Mouse (Mus musculus): ENCODE measurements around the gene Nyx. TPM values are rescaled to one million over a fixed set of nuclear protein-coding genes. Genes with fewer than 3 reads are reported as not detected.

Nyx gene
- polyA plus RNA-seq, 1 experiment from 2014 or later, result 0.04 TPM

GRCm38 (mm10) chrX:13472751-13473225 is 6.9 kb downstream of the Nyx start:
- peaks cover 88% of the 10 kb centered on the region for H3K27me3 ChIP-seq (ENCODE audit: low read depth, poor library complexity, severe bottlenecking)
- DNase-seq (ENCODE audit: low spot score), result no peak

GRCm38 (mm10) chrX:13475382-13475781 is 9.5 kb downstream of the Nyx start:
- H3K36me3 ChIP-seq, result no peaks in the 10 kb centered on the region
- peaks cover 91% of the 10 kb centered on the region for H3K27me3 ChIP-seq (ENCODE audit: low read depth, poor library complexity, severe bottlenecking)
- 61% methylated on average over 1 of the region's 1 CpGs for WGBS
- no peaks in the 10 kb centered on the region for H3K9me3 ChIP-seq (replicated peaks)
- no peak for DNase-seq (ENCODE audit: low spot score)
- no peaks in the 10 kb centered on the region for H3K4me1 ChIP-seq
- H3K27ac ChIP-seq, result no peak overlapping the region
- no peak overlapping the region for H3K4me3 ChIP-seq

More at GRCm38 (mm10) chrX:13472751-13473225, 6.9 kb downstream of the Nyx start:
- no peak overlapping the region for H3K4me3 ChIP-seq
- 88% methylated on average over 4 of the region's 4 CpGs for WGBS
- no peaks in the 10 kb centered on the region for H3K9me3 ChIP-seq (replicated peaks)
- H3K27ac ChIP-seq, result no peak overlapping the region
- no peaks in the 10 kb centered on the region for H3K4me1 ChIP-seq
- no peaks in the 10 kb centered on the region for H3K36me3 ChIP-seq

- 73% methylated on average over 2 of the region's 2 CpGs for WGBS
- no peak overlapping the region for H3K4me3 ChIP-seq
- no peaks in the 10 kb centered on the region for H3K4me1 ChIP-seq
- no peaks in the 10 kb centered on the region for H3K9me3 ChIP-seq (replicated peaks)
- no peaks in the 10 kb centered on the region for H3K36me3 ChIP-seq
- H3K27ac ChIP-seq, result no peak overlapping the region
- DNase-seq (ENCODE audit: low spot score), result no peak
- peaks cover 81% of the 10 kb centered on the region for H3K27me3 ChIP-seq (ENCODE audit: low read depth, poor library complexity, severe bottlenecking)
Observed at GRCm38 (mm10) chrX:13477596-13477995, 11.7 kb downstream of the Nyx start.

GRCm38 (mm10) chrX:13478298-13478697 is 12.4 kb downstream of the Nyx start:
- H3K4me3 ChIP-seq, result no peak overlapping the region
- WGBS, result 57% methylated on average over 5 of the region's 5 CpGs
- no peaks in the 10 kb centered on the region for H3K4me1 ChIP-seq
- peaks cover 82% of the 10 kb centered on the region for H3K27me3 ChIP-seq (ENCODE audit: low read depth, poor library complexity, severe bottlenecking)
- DNase-seq (ENCODE audit: low spot score), result no peak
- no peak overlapping the region for H3K27ac ChIP-seq
- H3K36me3 ChIP-seq, result no peaks in the 10 kb centered on the region
- H3K9me3 ChIP-seq (replicated peaks), result no peaks in the 10 kb centered on the region

- DNase-seq (ENCODE audit: low spot score), result no peak
- Histone ChIP-seq H3K36me3 (no peaks in the 10 kb centered on the region), H3K9me3 (replicated peaks) (no peaks in the 10 kb centered on the region), H3K4me3 (no peak overlapping the region), H3K27me3 (ENCODE audit: low read depth, poor library complexity, severe bottlenecking) (peaks cover 76% of the 10 kb centered on the region), H3K27ac (no peak overlapping the region), H3K4me1 (no peaks in the 10 kb centered on the region)
Observed at GRCm38 (mm10) chrX:13479570-13479969, 13.7 kb downstream of the Nyx start.

- WGBS, result 93% methylated on average over 1 of the region's 1 CpGs
- Histone ChIP-seq H3K36me3 (no peaks in the 10 kb centered on the region), H3K27me3 (ENCODE audit: low read depth, poor library complexity, severe bottlenecking) (peaks cover 78% of the 10 kb centered on the region)
Observed at GRCm38 (mm10) chrX:13482576-13482975, 16.7 kb downstream of the Nyx start.

GRCm38 (mm10) chrX:13484447-13484846 is 18.5 kb downstream of the Nyx start:
- 0 out of 2 replicates have a peak, but pooled peaks cover 3% of the 10 kb centered on the region for H3K9me3 ChIP-seq (replicated peaks)
- peaks cover 70% of the 10 kb centered on the region for H3K27me3 ChIP-seq (ENCODE audit: low read depth, poor library complexity, severe bottlenecking)
- no peak overlapping the region for H3K4me3 ChIP-seq
- DNase-seq (ENCODE audit: low spot score), result no peak
- H3K36me3 ChIP-seq, result no peaks in the 10 kb centered on the region
- H3K4me1 ChIP-seq, result no peaks in the 10 kb centered on the region; the same call in 1 of the 2 replicates
- no peak overlapping the region for H3K27ac ChIP-seq

More at GRCm38 (mm10) chrX:13482576-13482975, 16.7 kb downstream of the Nyx start:
- DNase-seq (ENCODE audit: low spot score), result no peak
- 0 out of 2 replicates have a peak, but pooled peaks cover 3% of the 10 kb centered on the region for H3K9me3 ChIP-seq (replicated peaks)
- no peaks in the 10 kb centered on the region; the same call in 1 of the 2 replicates for H3K4me1 ChIP-seq
- no peak overlapping the region for H3K4me3 ChIP-seq
- no peak overlapping the region for H3K27ac ChIP-seq

- Histone ChIP-seq H3K36me3 (no peaks in the 10 kb centered on the region), H3K4me3 (no peak overlapping the region), H3K9me3 (replicated peaks) (0 out of 2 replicates have a peak, but pooled peaks cover 3% of the 10 kb centered on the region), H3K27ac (no peak overlapping the region), H3K4me1 (no peaks in the 10 kb centered on the region; the same call in 1 of the 2 replicates), H3K27me3 (ENCODE audit: low read depth, poor library complexity, severe bottlenecking) (peaks cover 57% of the 10 kb centered on the region)
- no peak for DNase-seq (ENCODE audit: low spot score)
- 79% methylated on average over 3 of the region's 3 CpGs for WGBS
Observed at GRCm38 (mm10) chrX:13489001-13489400, 23.1 kb downstream of the Nyx start.

- 81% methylated on average over 1 of the region's 1 CpGs for WGBS
Observed at GRCm38 (mm10) chrX:13489761-13490160, 23.9 kb downstream of the Nyx start.

GRCm38 (mm10) chrX:13490941-13491340 is 25.0 kb downstream of the Nyx start:
- no peak for DNase-seq (ENCODE audit: low spot score)
- 83% methylated on average over 3 of the region's 3 CpGs for WGBS

More at GRCm38 (mm10) chrX:13489761-13490160, 23.9 kb downstream of the Nyx start:
- no peak overlapping the region for H3K27ac ChIP-seq
- 0 out of 2 replicates have a peak, but pooled peaks cover 3% of the 10 kb centered on the region for H3K9me3 ChIP-seq (replicated peaks)
- no peaks in the 10 kb centered on the region for H3K36me3 ChIP-seq
- H3K4me3 ChIP-seq, result no peak overlapping the region
- no peak for DNase-seq (ENCODE audit: low spot score)
- peaks cover 59% of the 10 kb centered on the region for H3K27me3 ChIP-seq (ENCODE audit: low read depth, poor library complexity, severe bottlenecking)
- H3K4me1 ChIP-seq, result no peaks in the 10 kb centered on the region; the same call in 1 of the 2 replicates

GRCm38 (mm10) chrX:13492922-13493321 is 27.0 kb downstream of the Nyx start:
- no peaks in the 10 kb centered on the region for H3K36me3 ChIP-seq
- H3K27ac ChIP-seq, result no peak overlapping the region
- H3K4me3 ChIP-seq, result no peak overlapping the region
- no peaks in the 10 kb centered on the region for H3K4me1 ChIP-seq
- DNase-seq (ENCODE audit: low spot score), result no peak
- H3K9me3 ChIP-seq (replicated peaks), result no peaks in the 10 kb centered on the region
- H3K27me3 ChIP-seq (ENCODE audit: low read depth, poor library complexity, severe bottlenecking), result peaks cover 56% of the 10 kb centered on the region

More at GRCm38 (mm10) chrX:13490941-13491340, 25.0 kb downstream of the Nyx start:
- Histone ChIP-seq H3K27ac (no peak overlapping the region), H3K4me3 (no peak overlapping the region), H3K4me1 (no peaks in the 10 kb centered on the region; the same call in 1 of the 2 replicates), H3K9me3 (replicated peaks) (0 out of 2 replicates have a peak, but pooled peaks cover 3% of the 10 kb centered on the region), H3K36me3 (no peaks in the 10 kb centered on the region), H3K27me3 (ENCODE audit: low read depth, poor library complexity, severe bottlenecking) (peaks cover 60% of the 10 kb centered on the region)

GRCm38 (mm10) chrX:13494892-13495703 is 29.2 kb downstream of the Nyx start:
- Histone ChIP-seq H3K4me3 (no peak overlapping the region), H3K27ac (no peak overlapping the region), H3K4me1 (no peaks in the 10 kb centered on the region), H3K9me3 (replicated peaks) (no peaks in the 10 kb centered on the region), H3K27me3 (ENCODE audit: low read depth, poor library complexity, severe bottlenecking) (peaks cover 66% of the 10 kb centered on the region), H3K36me3 (no peaks in the 10 kb centered on the region)
- DNase-seq (ENCODE audit: low spot score), result no peak
- WGBS, result 86% methylated on average over 8 of the region's 8 CpGs

- Histone ChIP-seq H3K4me1 (no peaks in the 10 kb centered on the region), H3K36me3 (no peaks in the 10 kb centered on the region), H3K27me3 (ENCODE audit: low read depth, poor library complexity, severe bottlenecking) (peaks cover 82% of the 10 kb centered on the region), H3K4me3 (no peak overlapping the region), H3K27ac (no peak overlapping the region), H3K9me3 (replicated peaks) (no peaks in the 10 kb centered on the region)
- DNase-seq (ENCODE audit: low spot score), result no peak
- 82% methylated on average over 4 of the region's 4 CpGs for WGBS
Observed at GRCm38 (mm10) chrX:13500284-13500683, 34.4 kb downstream of the Nyx start.
